Mouse (Mus musculus): Measurements from ENCODE around the gene Nudt10. TPM values are rescaled to one million over a fixed set of nuclear protein-coding genes. Genes with fewer than 3 reads are reported as not detected.
"Not testable (repeated sequence)": the region's sequence is repeated elsewhere in the genome, so short reads cannot be mapped to it uniquely, and the experiment has no call there.

The Nudt10 gene
- 4.9 and 5.0 TPM in 2 replicates for polyA plus RNA-seq (2015; fragmentation: Nextera tagmentation; extraction: Ambion mirVana)

DNA sequence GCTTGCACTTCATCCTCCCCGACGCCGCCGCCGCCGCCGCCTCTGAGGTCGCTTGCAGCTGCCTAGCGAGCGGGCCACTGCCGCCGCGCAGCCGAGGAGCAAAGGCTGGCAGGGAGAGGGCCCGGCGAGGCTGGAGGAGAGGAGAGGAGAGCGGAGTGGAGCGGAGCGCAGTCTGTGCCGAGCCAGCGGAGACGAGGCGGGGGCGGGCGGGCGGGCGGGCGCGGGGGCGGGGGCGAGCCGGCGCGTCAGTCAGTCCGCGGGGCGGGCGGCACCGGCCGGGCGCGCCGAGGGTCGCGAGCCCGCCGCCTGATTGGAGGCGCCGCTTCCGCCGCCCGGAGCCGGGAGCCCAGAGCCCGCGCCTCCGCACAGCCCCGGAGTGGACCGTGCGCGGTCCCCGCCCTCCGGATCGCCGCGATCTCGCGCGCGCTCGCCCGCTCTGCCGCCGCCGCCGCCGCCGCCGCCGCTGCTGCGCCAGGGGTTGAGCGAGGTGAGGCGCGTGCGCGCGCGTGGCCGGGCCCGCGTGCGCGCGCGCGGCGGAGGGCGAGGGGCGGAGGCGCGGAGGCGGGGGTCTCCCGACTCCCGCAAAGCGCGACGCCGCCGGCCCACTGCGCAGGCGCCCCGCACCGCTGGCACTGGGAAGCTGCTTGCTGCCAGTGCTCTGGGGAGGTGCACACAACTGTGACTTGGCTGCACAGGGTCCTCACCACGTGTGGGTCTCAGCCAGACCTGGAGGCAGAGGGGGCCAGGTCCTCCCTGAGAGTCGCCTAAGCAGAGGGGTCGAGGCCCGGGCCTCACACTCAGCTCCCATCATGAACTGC, at the start of gene Nudt10:
TSS of gene Nudt10 (minus strand) at position 193 of the 818 bp plus-strand sequence.
- H3K27me3 ChIP-seq, result not testable (repeated sequence)

GRCm38 (mm10) chrX:6172136-6172822, 536 bp downstream of the Nudt10 start:
- peak; percentile 58 for ATAC-seq (ENCODE audit: insufficient number of reproducible peaks, low FRiP score, low TSS enrichment, low read depth)
- not testable (repeated sequence) for H3K36me3 ChIP-seq; H3K4me1 ChIP-seq; H3K9me3 ChIP-seq (replicated peaks); H3K27ac ChIP-seq (replicated peaks); H3K9ac ChIP-seq; H3K27me3 ChIP-seq
- WGBS, result 5% methylated on average over 13 of the region's 64 CpGs
- Histone ChIP-seq H3K4me3 (replicated peaks) (peak overlapping the region; percentile 33), H3K4me2 (replicated peaks) (peak overlapping the region; percentile 40)

More for the DNA sequence above, at the start of gene Nudt10:
- not testable (repeated sequence) for H3K9ac ChIP-seq; H3K36me3 ChIP-seq; H3K9me3 ChIP-seq (replicated peaks); H3K4me1 ChIP-seq; H3K27ac ChIP-seq (replicated peaks)
- H3K4me3 ChIP-seq (replicated peaks), result peak within 1 kb of the TSS; percentile 33
- WGBS, result 25% methylated on average over 6 of the region's 116 CpGs
- peak; percentile 89 for ATAC-seq (ENCODE audit: insufficient number of reproducible peaks, low FRiP score, low TSS enrichment, low read depth)
- peak within 1 kb of the TSS; percentile 40 for H3K4me2 ChIP-seq (replicated peaks)

DNA sequence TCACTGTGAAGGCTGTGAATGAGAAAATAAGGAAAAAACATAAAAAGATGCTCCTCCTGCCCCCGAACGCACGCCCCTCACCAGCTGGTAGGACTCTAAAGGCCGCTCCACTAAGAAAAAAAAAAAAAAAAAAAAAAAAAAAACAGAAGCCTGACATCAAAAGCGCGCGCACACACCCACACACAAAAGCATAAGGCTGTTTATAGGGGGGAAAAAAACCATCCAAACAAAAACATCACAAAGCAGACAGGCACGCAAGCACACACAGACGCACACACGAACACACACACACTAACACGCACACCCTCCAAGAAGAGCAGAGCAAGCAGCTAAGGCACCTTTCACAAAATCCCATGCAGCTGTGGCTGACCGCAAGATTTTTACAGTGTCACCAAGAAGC, 1.1 kb downstream of the Nudt10 start:
- Histone ChIP-seq H3K36me3 (no peaks in the 10 kb centered on the region), H3K4me1 (no peaks in the 10 kb centered on the region), H3K9ac (no peak overlapping the region), H3K4me3 (replicated peaks) (peak overlapping the region; percentile 28), H3K4me2 (replicated peaks) (peak overlapping the region; percentile 40), H3K27ac (replicated peaks) (no peak overlapping the region), H3K27me3 (no peaks in the 10 kb centered on the region), H3K9me3 (replicated peaks) (no peaks in the 10 kb centered on the region)
- 28% methylated on average over 9 of the region's 12 CpGs for WGBS
- no peak for ATAC-seq (ENCODE audit: insufficient number of reproducible peaks, low FRiP score, low TSS enrichment, low read depth)

Other genes with a start within 250 kb of the Nudt10 start
- 2.7 and 4.3 TPM in 2 replicates for gene Nudt11, start 125.6 kb downstream of the Nudt10 start, polyA plus RNA-seq (2015; fragmentation: Nextera tagmentation; extraction: Ambion mirVana)
- not detected in 2 replicates for gene AU022751, start 89.6 kb downstream of the Nudt10 start, polyA plus RNA-seq (2015; fragmentation: Nextera tagmentation; extraction: Ambion mirVana)
- gene Bmp15, start 147.7 kb upstream of the Nudt10 start, polyA plus RNA-seq (2015; fragmentation: Nextera tagmentation; extraction: Ambion mirVana), result 0.17 and 0.21 TPM in 2 replicates
- 4.9 TPM in 2 replicates for gene Shroom4, start 226.8 kb upstream of the Nudt10 start, polyA plus RNA-seq (2015; fragmentation: Nextera tagmentation; extraction: Ambion mirVana)